Mouse (Mus musculus) ES-Bruce4 (cell line): Measurements from ENCODE around the gene Best2.

Experiments used
- EP300 ChIP-seq: IDR thresholded peaks from 2 replicates; pipeline ENCODE4 v1.6.1; 2011; ENCODE audit warnings: low read depth, low read length; ENCODE audit not compliant: insufficient read depth
- POLR2A ChIP-seq: IDR thresholded peaks from one replicate; pipeline ENCODE4 v1.8.1; 2011; ENCODE audit warnings: low read length; ENCODE audit not compliant: insufficient read depth

- peak; percentile 84; the same call in 1 of the 2 replicates for TF ChIP-seq EP300
- no peak for TF ChIP-seq POLR2A
These were observed 23.5 kb downstream of the Best2 start for GRCm38 (mm10) chr8:84990836-84991235.
